Mouse (Mus musculus): ENCODE results near the gene Ppm1m. TPM values are rescaled to one million over a fixed set of nuclear protein-coding genes. Genes with fewer than 3 reads are reported as not detected.

Gene Ppm1m
- polyA plus RNA-seq, 1 experiment = 31.7 TPM

GRCm38 (mm10) chr9:106232956-106233355 lies 33.4 kb upstream of the Ppm1m start:
- no peak for TF ChIP-seq CTCF (IDR thresholded peaks at IDR 0.05; ENCODE audit: borderline replicate concordance, insufficient read depth, low read length)
- TF ChIP-seq POLR2A (IDR thresholded peaks at IDR 0.05; ENCODE audit: low read depth, low read length) = no peak
- Histone ChIP-seq H3K4me3 (ENCODE audit: insufficient read depth, low read length) (no peak overlapping the region), H3K27ac (ENCODE audit: insufficient read depth, low read length) (no peak overlapping the region), H3K4me1 (ENCODE audit: control insufficient read depth, insufficient read depth, low read length) (no peaks in the 10 kb centered on the region)

- no peak overlapping the region for H3K27ac ChIP-seq (ENCODE audit: insufficient read depth, low read length)
- no peaks in the 10 kb centered on the region for H3K4me1 ChIP-seq (ENCODE audit: control insufficient read depth, insufficient read depth, low read length)
- TF ChIP-seq POLR2A (IDR thresholded peaks at IDR 0.05; ENCODE audit: low read depth, low read length) (no peak), CTCF (IDR thresholded peaks at IDR 0.05; ENCODE audit: borderline replicate concordance, insufficient read depth, low read length) (no peak)
- H3K4me3 ChIP-seq (ENCODE audit: insufficient read depth, low read length) = no peak overlapping the region
These were observed 32.3 kb upstream of the Ppm1m start for GRCm38 (mm10) chr9:106231816-106232215.

GRCm38 (mm10) chr9:106231220-106231619 lies 31.7 kb upstream of the Ppm1m start:
- H3K4me3 ChIP-seq (ENCODE audit: insufficient read depth, low read length) = no peak overlapping the region
- TF ChIP-seq POLR2A (IDR thresholded peaks at IDR 0.05; ENCODE audit: low read depth, low read length) (no peak), CTCF (IDR thresholded peaks at IDR 0.05; ENCODE audit: borderline replicate concordance, insufficient read depth, low read length) (no peak)
- H3K4me1 ChIP-seq (ENCODE audit: control insufficient read depth, insufficient read depth, low read length) = 0 out of 2 replicates have a peak, but pooled peaks cover 2% of the 10 kb centered on the region
- no peak overlapping the region for H3K27ac ChIP-seq (ENCODE audit: insufficient read depth, low read length)

GRCm38 (mm10) chr9:106230734-106231106 lies 31.2 kb upstream of the Ppm1m start:
- TF ChIP-seq POLR2A (IDR thresholded peaks at IDR 0.05; ENCODE audit: low read depth, low read length) (no peak), CTCF (IDR thresholded peaks at IDR 0.05; ENCODE audit: borderline replicate concordance, insufficient read depth, low read length) (no peak)
- 0 out of 2 replicates have a peak, but pooled peaks cover 2% of the 10 kb centered on the region for H3K4me1 ChIP-seq (ENCODE audit: control insufficient read depth, insufficient read depth, low read length)
- no peak overlapping the region for H3K4me3 ChIP-seq (ENCODE audit: insufficient read depth, low read length)
- H3K27ac ChIP-seq (ENCODE audit: insufficient read depth, low read length) = no peak overlapping the region

- 0 out of 2 replicates have a peak, but pooled peaks cover 2% of the 10 kb centered on the region for H3K4me1 ChIP-seq (ENCODE audit: control insufficient read depth, insufficient read depth, low read length)
- no peak overlapping the region for H3K27ac ChIP-seq (ENCODE audit: insufficient read depth, low read length)
- TF ChIP-seq POLR2A (IDR thresholded peaks at IDR 0.05; ENCODE audit: low read depth, low read length) (no peak), CTCF (IDR thresholded peaks at IDR 0.05; ENCODE audit: borderline replicate concordance, insufficient read depth, low read length) (no peak)
- no peak overlapping the region for H3K4me3 ChIP-seq (ENCODE audit: insufficient read depth, low read length)
These were observed 30.6 kb upstream of the Ppm1m start for GRCm38 (mm10) chr9:106230051-106230733.

- H3K4me3 ChIP-seq (ENCODE audit: insufficient read depth, low read length) = no peak overlapping the region
- TF ChIP-seq POLR2A (IDR thresholded peaks at IDR 0.05; ENCODE audit: low read depth, low read length) (no peak), CTCF (IDR thresholded peaks at IDR 0.05; ENCODE audit: borderline replicate concordance, insufficient read depth, low read length) (no peak)
- H3K4me1 ChIP-seq (ENCODE audit: control insufficient read depth, insufficient read depth, low read length) = 0 out of 2 replicates have a peak, but pooled peaks cover 2% of the 10 kb centered on the region
- H3K27ac ChIP-seq (ENCODE audit: insufficient read depth, low read length) = no peak overlapping the region
These were observed 28.4 kb upstream of the Ppm1m start for GRCm38 (mm10) chr9:106227790-106228429.

GRCm38 (mm10) chr9:106226151-106226682 lies 26.7 kb upstream of the Ppm1m start:
- H3K4me1 ChIP-seq (ENCODE audit: control insufficient read depth, insufficient read depth, low read length) = 0 out of 2 replicates have a peak, but pooled peaks cover 2% of the 10 kb centered on the region
- no peak overlapping the region for H3K4me3 ChIP-seq (ENCODE audit: insufficient read depth, low read length)
- no peak for TF ChIP-seq POLR2A (IDR thresholded peaks at IDR 0.05; ENCODE audit: low read depth, low read length)
- TF ChIP-seq CTCF (IDR thresholded peaks at IDR 0.05; ENCODE audit: borderline replicate concordance, insufficient read depth, low read length) = no peak
- H3K27ac ChIP-seq (ENCODE audit: insufficient read depth, low read length) = no peak overlapping the region

- Histone ChIP-seq H3K4me1 (ENCODE audit: control insufficient read depth, insufficient read depth, low read length) (0 out of 2 replicates have a peak, but pooled peaks cover 2% of the 10 kb centered on the region), H3K27ac (ENCODE audit: insufficient read depth, low read length) (no peak overlapping the region), H3K4me3 (ENCODE audit: insufficient read depth, low read length) (no peak overlapping the region)
- TF ChIP-seq CTCF (IDR thresholded peaks at IDR 0.05; ENCODE audit: borderline replicate concordance, insufficient read depth, low read length) = no peak
- no peak for TF ChIP-seq POLR2A (IDR thresholded peaks at IDR 0.05; ENCODE audit: low read depth, low read length)
These were observed 26.1 kb upstream of the Ppm1m start for GRCm38 (mm10) chr9:106225469-106226150.

- TF ChIP-seq POLR2A (IDR thresholded peaks at IDR 0.05; ENCODE audit: low read depth, low read length) (no peak), CTCF (IDR thresholded peaks at IDR 0.05; ENCODE audit: borderline replicate concordance, insufficient read depth, low read length) (no peak)
- no peak overlapping the region for H3K27ac ChIP-seq (ENCODE audit: insufficient read depth, low read length)
- no peak overlapping the region for H3K4me3 ChIP-seq (ENCODE audit: insufficient read depth, low read length)
- 0 out of 2 replicates have a peak, but pooled peaks cover 2% of the 10 kb centered on the region for H3K4me1 ChIP-seq (ENCODE audit: control insufficient read depth, insufficient read depth, low read length)
These were observed 23.4 kb upstream of the Ppm1m start for GRCm38 (mm10) chr9:106222994-106223393.
